Mouse (Mus musculus) ES-Bruce4 (cell line): ENCODE data around the gene Phgr1.

Source experiments
- CTCF ChIP-seq: IDR thresholded peaks from one replicate; pipeline ENCODE4 v1.8.1; 2011; ENCODE audit warnings: low read depth, low read length
- EP300 ChIP-seq: IDR thresholded peaks from 2 replicates; pipeline ENCODE4 v1.6.1; 2011; ENCODE audit warnings: low read depth, low read length; ENCODE audit not compliant: insufficient read depth

- TF ChIP-seq CTCF, result no peak
- no peak for TF ChIP-seq EP300
These were observed 48.7 kb upstream of the Phgr1 start for GRCm38 (mm10) chr2:118723693-118724486.
